Mouse (Mus musculus) limb, embryonic 14.5 days (tissue): ENCODE measurements around the gene BC004004. TPM values are rescaled to one million over a fixed set of nuclear protein-coding genes. Genes with fewer than 3 reads are reported as not detected.

ENCODE experiments used
- ATAC-seq: fragments of 200-750 bp; cut with Nextera tagmentation; 2 replicates; pipeline ENCODE4 v1.8.0; 2017; ENCODE audit warnings: low read depth, moderate number of reproducible peaks, moderate TSS enrichment; ENCODE audit not compliant: low FRiP score
- DNase-seq: peaks from one replicate; pipeline ENCODE4 v3.0.0-alpha.2; 2015; ENCODE audit warnings: low spot score
- H3K27ac ChIP-seq: fragments of 300-500 bp; sonication (generic); replicated peaks from 2 replicates; pipeline ENCODE4 v1.5.1; 2014; ENCODE audit warnings: low read depth, mild to moderate bottlenecking, low read length, moderate library complexity, mixed read lengths
- H3K27me3 ChIP-seq: fragments of 300-500 bp; sonication (generic); 2 replicates; pipeline ENCODE4 v1.6.1; 2014; ENCODE audit warnings: low read length, mixed read lengths; ENCODE audit not compliant: control insufficient read depth, insufficient read depth
- H3K36me3 ChIP-seq: fragments of 300-500 bp; sonication (generic); 2 replicates; pipeline ENCODE4 v1.6.1; 2014; ENCODE audit warnings: mild to moderate bottlenecking, low read length, moderate library complexity, mixed read lengths; ENCODE audit not compliant: control insufficient read depth, insufficient read depth
- H3K4me1 ChIP-seq: fragments of 300-500 bp; sonication (generic); 2 replicates; pipeline ENCODE4 v1.6.1; 2014; ENCODE audit warnings: antibody characterized with exemption, low read length, mixed read lengths; ENCODE audit not compliant: control insufficient read depth, insufficient read depth
- H3K4me2 ChIP-seq: fragments of 300-500 bp; sonication (generic); replicated peaks from 2 replicates; pipeline ENCODE4 v1.6.1; 2014; ENCODE audit warnings: low read depth, mild to moderate bottlenecking, low read length, moderate library complexity; ENCODE audit not compliant: severe bottlenecking
- H3K4me3 ChIP-seq: fragments of 300-500 bp; sonication (generic); replicated peaks from 2 replicates; pipeline ENCODE4 v1.5.1; 2014; ENCODE audit warnings: low read length
- H3K9ac ChIP-seq: fragments of 300-500 bp; sonication (generic); 2 replicates; pipeline ENCODE4 v1.6.1; 2014; ENCODE audit warnings: mild to moderate bottlenecking, low read depth, low read length, moderate library complexity; ENCODE audit not compliant: severe bottlenecking
- H3K9me3 ChIP-seq: fragments of 300-500 bp; sonication (generic); 2 replicates; pipeline ENCODE4 v1.6.1; 2016; ENCODE audit warnings: low read length; ENCODE audit not compliant: control insufficient read depth
- POLR2A ChIP-seq: fragments of 200-500 bp; IDR thresholded peaks from 2 replicates; pipeline ENCODE4 v1.8.0; 2012; ENCODE audit warnings: inconsistent platforms, mild to moderate bottlenecking, moderate library complexity, borderline replicate concordance; ENCODE audit not compliant: insufficient read depth, insufficient read length; ENCODE audit errors: extremely low read depth
- WGBS: fragments of 180-500 bp; shearing (Covaris S2); extraction: QIAGEN DNeasy Blood & Tissue Kit; methylation state at CpG from one replicate; pipeline ENCODE4 v1.1.7; 2014; 5-methylcytosine and 5-hydroxymethylcytosine counted together
- polyA plus RNA-seq, 2 experiments: library from polyadenylated mRNA; depleted of rRNA in 1 of 2; stranded (reverse) in 1 of 2; unstranded in 1 of 2; fragments of >200 nt; fragmentation: Nextera tagmentation in 1 of 2; extraction: Ambion mirVana in 1 of 2; gene quantifications; 2 replicates each; pipeline versions ENCODE4 v1.2.1 to v1.2.3; 2012 to 2014

The BC004004 gene
- polyA plus RNA-seq, 2 experiments: 58.7 to 85.3 TPM

- Histone ChIP-seq H3K36me3 (no peaks in the 10 kb centered on the region), H3K4me2 (peak overlapping the region; percentile 71), H3K4me3 (peak overlapping the region; percentile 88), H3K4me1 (peaks cover 19% of the 10 kb centered on the region), H3K27me3 (no peaks in the 10 kb centered on the region), H3K9ac (peak overlapping the region; percentile 95), H3K27ac (peak overlapping the region; percentile 91), H3K9me3 (no peaks in the 10 kb centered on the region)
- DNase-seq: no peak
- no peak for TF ChIP-seq POLR2A
- WGBS: 18% methylated on average over 10 of the region's 10 CpGs
- ATAC-seq: no peak
These were observed 740 bp downstream of the BC004004 start for GRCm38 (mm10) chr17:29269349-29269706.

DNA sequence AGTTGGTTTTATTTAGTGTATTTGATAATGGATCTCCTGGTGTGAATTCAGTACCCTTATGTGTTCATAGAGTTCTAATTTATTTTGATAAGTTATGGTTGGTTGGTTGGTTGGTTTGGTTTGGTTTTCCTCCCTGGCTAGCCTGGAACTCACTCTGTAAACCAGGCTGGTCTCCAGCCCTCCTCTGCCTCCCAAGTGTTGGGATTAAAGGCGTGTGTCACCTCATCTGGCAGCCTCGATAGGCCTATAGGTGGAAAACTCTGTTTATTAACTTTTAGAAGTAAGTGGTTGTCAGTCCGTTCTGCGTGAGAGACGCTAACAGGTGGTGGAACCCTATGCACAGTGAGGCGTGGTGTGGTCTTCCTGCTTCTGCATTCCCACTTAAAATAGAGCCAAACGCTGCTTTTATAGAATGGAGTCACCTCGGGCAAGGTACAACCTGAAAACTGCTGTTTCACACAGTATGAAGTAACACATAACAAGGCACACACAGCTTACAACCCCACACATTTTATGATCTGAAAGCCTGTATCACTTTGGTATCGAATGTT lies 1.6 kb downstream of the BC004004 start:
- peaks cover 13% of the 10 kb centered on the region for H3K4me1 ChIP-seq
- H3K4me3 ChIP-seq: no peak overlapping the region
- TF ChIP-seq POLR2A: no peak
- H3K27me3 ChIP-seq: no peaks in the 10 kb centered on the region
- 83% methylated on average over 9 of the region's 9 CpGs for WGBS
- H3K9me3 ChIP-seq: no peaks in the 10 kb centered on the region
- no peak overlapping the region for H3K27ac ChIP-seq
- no peaks in the 10 kb centered on the region for H3K36me3 ChIP-seq
- H3K9ac ChIP-seq: no peak overlapping the region
- no peak for ATAC-seq
- no peak for DNase-seq
- peak overlapping the region; percentile 71; the same call in 1 of the 2 replicates for H3K4me2 ChIP-seq

DNA sequence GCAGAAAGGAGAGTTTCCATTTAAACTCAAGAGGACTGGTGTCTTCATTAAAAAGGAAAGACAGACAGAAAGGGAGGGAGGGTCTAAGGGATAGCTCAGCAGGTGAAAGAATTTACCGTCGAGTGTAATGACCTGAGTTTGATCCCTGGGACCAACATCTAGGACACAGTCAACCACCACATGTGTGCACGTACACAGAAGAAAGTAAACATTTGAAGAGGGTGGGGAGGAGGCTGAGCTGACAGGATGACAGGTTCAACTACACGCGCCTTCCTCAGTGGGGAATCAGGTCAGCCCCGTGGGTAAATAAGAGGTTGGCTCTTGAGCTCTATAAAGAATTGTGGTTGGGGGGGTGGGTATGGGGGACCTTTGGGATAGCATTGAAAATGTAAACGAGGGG lies 4.6 kb downstream of the BC004004 start:
- 86% methylated on average over 7 of the region's 7 CpGs for WGBS
- H3K36me3 ChIP-seq: peaks cover 2% of the 10 kb centered on the region; the same call in 1 of the 2 replicates
- TF ChIP-seq POLR2A: no peak
- no peak overlapping the region for H3K4me2 ChIP-seq
- no peak overlapping the region for H3K9ac ChIP-seq
- DNase-seq: no peak
- H3K27me3 ChIP-seq: no peaks in the 10 kb centered on the region
- H3K27ac ChIP-seq: no peak overlapping the region
- no peaks in the 10 kb centered on the region for H3K9me3 ChIP-seq
- no peak overlapping the region for H3K4me3 ChIP-seq
- no peak for ATAC-seq
- peaks cover 12% of the 10 kb centered on the region for H3K4me1 ChIP-seq

GRCm38 (mm10) chr17:29273889-29274288 lies 5.3 kb downstream of the BC004004 start:
- H3K4me3 ChIP-seq: no peak overlapping the region
- peaks cover 5% of the 10 kb centered on the region; the same call in 1 of the 2 replicates for H3K36me3 ChIP-seq
- no peaks in the 10 kb centered on the region for H3K27me3 ChIP-seq
- H3K4me2 ChIP-seq: no peak overlapping the region
- DNase-seq (no peak), ATAC-seq (no peak)
- WGBS: 67% methylated on average over 11 of the region's 11 CpGs
- no peak for TF ChIP-seq POLR2A
- no peak overlapping the region for H3K9ac ChIP-seq
- no peaks in the 10 kb centered on the region for H3K9me3 ChIP-seq
- no peak overlapping the region for H3K27ac ChIP-seq
- H3K4me1 ChIP-seq: peaks cover 10% of the 10 kb centered on the region

- peaks cover 29% of the 10 kb centered on the region for H3K36me3 ChIP-seq
- no peak overlapping the region for H3K4me2 ChIP-seq
- WGBS: 92% methylated on average over 5 of the region's 5 CpGs
These were observed 11.8 kb downstream of the BC004004 start for GRCm38 (mm10) chr17:29280422-29280821.

More at GRCm38 (mm10) chr17:29280422-29280821, 11.8 kb downstream of the BC004004 start:
- H3K27ac ChIP-seq: no peak overlapping the region
- no peak for TF ChIP-seq POLR2A
- no peak overlapping the region for H3K4me3 ChIP-seq
- H3K9me3 ChIP-seq: no peaks in the 10 kb centered on the region
- no peak overlapping the region for H3K9ac ChIP-seq
- ATAC-seq (no peak), DNase-seq (no peak)
- no peaks in the 10 kb centered on the region for H3K4me1 ChIP-seq
- no peaks in the 10 kb centered on the region for H3K27me3 ChIP-seq
